Mouse (Mus musculus): ENCODE results near the gene Slc17a2. TPM values are rescaled to one million over a fixed set of nuclear protein-coding genes. Genes with fewer than 3 reads are reported as not detected.

Gene Slc17a2
- total and polyA plus RNA-seq, 2 experiments from 2014 or later: not detected

DNA sequence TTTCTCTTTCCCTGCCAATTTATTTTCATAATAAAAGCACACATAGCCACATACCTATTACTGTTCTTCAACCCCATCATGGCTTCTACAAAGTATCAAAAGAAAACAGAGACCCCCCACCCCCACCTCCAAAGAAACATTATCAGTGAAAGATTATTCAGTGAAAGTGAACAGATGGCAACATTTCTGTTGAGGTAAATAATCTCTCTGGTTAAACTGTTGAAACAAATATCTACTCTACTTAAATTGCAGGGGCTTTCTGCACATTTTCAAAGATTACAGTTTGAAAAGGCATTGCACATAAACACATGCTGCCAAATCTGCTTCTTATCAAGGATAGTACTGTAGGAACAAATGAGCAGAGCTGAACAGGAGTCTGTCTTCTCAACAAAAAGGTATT is 55.0 kb downstream of the Slc17a2 start:
- no peak for ATAC-seq
- Histone ChIP-seq H3K36me3 (ENCODE audit: insufficient read depth) (no peaks in the 10 kb centered on the region), H3K27me3 (ENCODE audit: insufficient read depth, low read length) (no peaks in the 10 kb centered on the region), H3K9ac (no peak overlapping the region), H3K4me1 (ENCODE audit: insufficient read depth) (no peaks in the 10 kb centered on the region), H3K27ac (ENCODE audit: low read depth, low read length) (no peak overlapping the region), H3K9me3 (ENCODE audit: low read length) (no peaks in the 10 kb centered on the region), H3K4me2 (ENCODE audit: low read depth) (no peak overlapping the region), H3K4me3 (ENCODE audit: low read depth, low read length) (no peak overlapping the region)
- TF ChIP-seq CTCF (IDR thresholded peaks at IDR 0.05; ENCODE audit: low read depth): no peak
- no peak for DNase-seq

DNA sequence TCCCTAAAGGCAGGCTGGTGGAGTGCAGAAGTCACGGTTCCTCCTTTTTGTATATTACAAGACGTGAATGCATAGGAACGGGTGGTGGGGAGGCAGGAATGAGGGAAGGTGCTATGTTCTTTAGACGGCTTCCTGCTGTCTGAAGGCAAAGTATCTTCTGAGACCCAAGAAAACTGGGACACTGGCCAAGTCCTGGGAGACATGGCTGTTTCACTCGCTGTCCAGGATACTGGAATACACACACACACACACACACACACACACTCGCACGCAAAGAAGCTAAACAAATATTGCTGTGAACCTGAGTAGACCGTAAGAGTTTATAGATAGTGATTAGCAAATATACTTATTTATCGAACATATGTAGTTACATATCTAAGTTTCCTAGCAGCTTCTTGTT is 57.9 kb downstream of the Slc17a2 start:
- Histone ChIP-seq H3K36me3 (ENCODE audit: insufficient read depth) (no peaks in the 10 kb centered on the region), H3K4me3 (ENCODE audit: low read depth, low read length) (no peak overlapping the region), H3K27me3 (ENCODE audit: insufficient read depth, low read length) (no peaks in the 10 kb centered on the region), H3K9ac (no peak overlapping the region), H3K4me2 (ENCODE audit: low read depth) (no peak overlapping the region), H3K4me1 (ENCODE audit: insufficient read depth) (no peaks in the 10 kb centered on the region), H3K27ac (ENCODE audit: low read depth, low read length) (no peak overlapping the region), H3K9me3 (ENCODE audit: low read length) (no peaks in the 10 kb centered on the region)
- 79% methylated on average over 9 of the region's 9 CpGs for WGBS
- ATAC-seq (no peak), DNase-seq (no peak)
- TF ChIP-seq CTCF (IDR thresholded peaks at IDR 0.05; ENCODE audit: low read depth): no peak

DNA sequence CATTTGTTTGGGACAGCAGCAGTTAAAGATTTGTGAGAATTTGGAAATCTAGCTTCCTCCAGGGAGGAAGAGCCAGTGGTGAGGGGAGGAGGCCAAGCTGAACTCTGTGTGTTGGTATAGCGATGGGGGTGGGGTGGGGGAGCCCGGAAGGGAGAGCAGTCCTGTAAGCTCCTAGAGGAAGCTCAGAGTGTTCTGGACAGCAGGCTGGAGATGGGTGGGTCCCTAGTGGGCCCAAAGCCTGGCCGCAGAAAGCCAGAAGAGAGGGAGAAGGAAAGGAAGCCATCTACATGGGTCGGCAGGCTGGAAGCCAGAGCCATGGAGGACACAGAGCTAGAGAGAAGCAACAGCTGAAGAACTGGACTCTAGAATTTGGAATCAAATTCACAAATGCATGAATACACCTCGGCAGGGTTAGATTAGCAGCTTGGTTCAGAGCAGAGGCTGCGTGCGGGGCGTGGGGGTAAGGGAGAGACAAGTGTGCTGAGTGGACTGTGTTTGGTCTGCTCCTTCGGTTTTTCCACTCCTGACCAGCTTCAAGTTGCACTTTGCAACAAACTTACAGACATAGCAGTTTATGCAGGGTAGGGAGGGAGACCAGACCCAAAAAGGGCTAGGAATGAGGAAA is 59.4 kb downstream of the Slc17a2 start:
- no peaks in the 10 kb centered on the region for H3K36me3 ChIP-seq (ENCODE audit: insufficient read depth)
- WGBS: 84% methylated on average over 9 of the region's 9 CpGs
- no peak for TF ChIP-seq CTCF (IDR thresholded peaks at IDR 0.05; ENCODE audit: low read depth)
- DNase-seq (no peak), ATAC-seq (no peak)
- no peak overlapping the region for H3K4me3 ChIP-seq (ENCODE audit: low read depth, low read length)
- H3K27ac ChIP-seq (ENCODE audit: low read depth, low read length): no peak overlapping the region
- no peaks in the 10 kb centered on the region for H3K9me3 ChIP-seq (ENCODE audit: low read length)
- H3K4me2 ChIP-seq (ENCODE audit: low read depth): no peak overlapping the region
- no peak overlapping the region for H3K9ac ChIP-seq
- H3K4me1 ChIP-seq (ENCODE audit: insufficient read depth): no peaks in the 10 kb centered on the region
- no peaks in the 10 kb centered on the region for H3K27me3 ChIP-seq (ENCODE audit: insufficient read depth, low read length)

DNA sequence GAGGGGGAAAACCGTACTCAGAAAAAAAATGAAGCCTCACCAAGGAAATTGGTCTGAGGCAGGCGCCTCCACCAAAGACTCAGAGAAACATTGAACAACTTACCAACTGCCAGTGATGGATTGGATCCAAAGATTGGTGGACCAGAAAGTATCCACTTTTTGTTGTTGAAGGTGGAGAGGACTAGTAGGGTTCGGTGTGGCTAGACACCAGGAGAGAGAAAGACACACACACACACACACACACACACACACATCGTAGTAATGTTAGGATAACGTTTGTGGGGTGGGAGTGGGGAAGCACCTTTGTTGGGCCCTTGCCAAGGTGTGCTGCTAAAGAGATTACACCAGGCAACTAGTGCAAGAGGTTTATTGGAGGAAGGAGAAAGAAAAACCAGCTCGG is 60.2 kb downstream of the Slc17a2 start:
- DNase-seq (no peak), ATAC-seq (no peak)
- no peaks in the 10 kb centered on the region for H3K36me3 ChIP-seq (ENCODE audit: insufficient read depth)
- no peaks in the 10 kb centered on the region for H3K4me1 ChIP-seq (ENCODE audit: insufficient read depth)
- H3K27me3 ChIP-seq (ENCODE audit: insufficient read depth, low read length): no peaks in the 10 kb centered on the region
- WGBS: 85% methylated on average over 6 of the region's 6 CpGs
- H3K4me3 ChIP-seq (ENCODE audit: low read depth, low read length): no peak overlapping the region
- TF ChIP-seq CTCF (IDR thresholded peaks at IDR 0.05; ENCODE audit: low read depth): no peak
- H3K27ac ChIP-seq (ENCODE audit: low read depth, low read length): no peak overlapping the region
- no peak overlapping the region for H3K4me2 ChIP-seq (ENCODE audit: low read depth)
- no peaks in the 10 kb centered on the region for H3K9me3 ChIP-seq (ENCODE audit: low read length)
- H3K9ac ChIP-seq: no peak overlapping the region

DNA sequence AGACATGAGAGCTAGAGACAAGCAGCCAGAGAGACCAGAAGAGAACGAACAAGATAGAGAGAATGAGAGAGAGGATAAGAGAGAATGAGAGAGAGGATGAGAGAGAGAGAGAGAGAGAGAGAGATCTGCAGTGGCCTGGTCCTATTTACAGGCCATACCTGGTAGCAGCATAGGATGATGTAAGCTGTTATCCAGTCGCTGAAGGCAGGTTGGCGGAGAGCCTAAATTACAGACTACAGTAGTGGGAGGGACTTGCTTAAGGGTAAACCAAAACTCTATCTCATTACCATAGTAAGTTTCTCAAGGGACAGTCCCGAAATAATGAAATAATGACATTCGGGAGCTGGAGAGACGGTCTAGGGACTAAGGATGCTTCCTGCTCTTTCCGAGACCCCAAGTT is 60.6 kb downstream of the Slc17a2 start, which contains the start of gene Slc17a1:
Slc17a1 (plus strand) TSS at position 346 of the 400 bp plus-strand sequence.
- Histone ChIP-seq H3K9me3 (ENCODE audit: low read length) (no peaks in the 10 kb centered on the region), H3K27ac (ENCODE audit: low read depth, low read length) (no peak within 1 kb of the TSS), H3K4me3 (ENCODE audit: low read depth, low read length) (no peak within 1 kb of the TSS), H3K36me3 (ENCODE audit: insufficient read depth) (no peaks in the 10 kb centered on the region), H3K27me3 (ENCODE audit: insufficient read depth, low read length) (no peaks in the 10 kb centered on the region), H3K9ac (no peak within 1 kb of the TSS), H3K4me2 (ENCODE audit: low read depth) (no peak within 1 kb of the TSS), H3K4me1 (ENCODE audit: insufficient read depth) (no peaks in the 10 kb centered on the region)
- no peak for DNase-seq
- no peak for TF ChIP-seq CTCF (IDR thresholded peaks at IDR 0.05; ENCODE audit: low read depth)
- 76% methylated on average over 7 of the region's 7 CpGs for WGBS
- ATAC-seq: no peak

DNA sequence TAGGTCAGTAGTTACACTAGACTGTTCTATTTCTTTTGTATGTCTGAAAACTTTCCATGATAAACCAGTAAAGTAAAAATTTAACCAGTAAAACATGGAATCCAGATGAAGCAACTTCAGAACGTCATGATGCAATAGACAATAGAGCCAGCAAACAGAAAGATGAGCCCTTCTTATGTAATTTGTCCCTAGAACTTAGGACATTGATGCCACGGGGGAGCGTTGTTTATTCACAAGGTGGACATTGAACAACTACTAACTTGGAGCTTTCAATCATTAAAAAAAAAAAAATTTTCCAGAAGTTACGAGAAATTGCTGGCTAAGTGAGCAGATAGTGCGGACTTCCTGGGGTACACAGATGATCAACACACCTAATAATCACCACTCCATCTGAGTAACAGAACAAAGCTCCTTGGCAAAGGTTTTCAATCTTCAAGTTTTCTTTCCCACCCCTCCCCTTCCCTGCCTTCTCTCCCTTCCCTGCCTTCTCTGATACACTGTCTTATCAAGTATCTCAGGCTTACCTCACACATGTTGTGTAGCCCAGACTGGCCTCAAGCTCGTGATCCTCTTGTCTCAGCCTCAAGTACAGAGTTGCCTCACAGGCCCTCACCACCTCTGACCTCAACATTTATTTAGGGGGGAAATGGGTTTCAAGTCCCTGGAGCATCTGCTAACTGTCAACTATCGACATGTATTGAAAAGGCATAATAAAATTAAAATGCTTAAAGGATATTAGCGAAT is 62.2 kb downstream of the Slc17a2 start:
- H3K27ac ChIP-seq (ENCODE audit: low read depth, low read length): no peak overlapping the region
- H3K4me3 ChIP-seq (ENCODE audit: low read depth, low read length): no peak overlapping the region
- no peaks in the 10 kb centered on the region for H3K9me3 ChIP-seq (ENCODE audit: low read length)
- 91% methylated on average over 8 of the region's 8 CpGs for WGBS
- DNase-seq (no peak), ATAC-seq (no peak)
- H3K36me3 ChIP-seq (ENCODE audit: insufficient read depth): no peaks in the 10 kb centered on the region
- no peak overlapping the region for H3K4me2 ChIP-seq (ENCODE audit: low read depth)
- no peak for TF ChIP-seq CTCF (IDR thresholded peaks at IDR 0.05; ENCODE audit: low read depth)
- no peak overlapping the region for H3K9ac ChIP-seq
- H3K27me3 ChIP-seq (ENCODE audit: insufficient read depth, low read length): no peaks in the 10 kb centered on the region
- no peaks in the 10 kb centered on the region for H3K4me1 ChIP-seq (ENCODE audit: insufficient read depth)

DNA sequence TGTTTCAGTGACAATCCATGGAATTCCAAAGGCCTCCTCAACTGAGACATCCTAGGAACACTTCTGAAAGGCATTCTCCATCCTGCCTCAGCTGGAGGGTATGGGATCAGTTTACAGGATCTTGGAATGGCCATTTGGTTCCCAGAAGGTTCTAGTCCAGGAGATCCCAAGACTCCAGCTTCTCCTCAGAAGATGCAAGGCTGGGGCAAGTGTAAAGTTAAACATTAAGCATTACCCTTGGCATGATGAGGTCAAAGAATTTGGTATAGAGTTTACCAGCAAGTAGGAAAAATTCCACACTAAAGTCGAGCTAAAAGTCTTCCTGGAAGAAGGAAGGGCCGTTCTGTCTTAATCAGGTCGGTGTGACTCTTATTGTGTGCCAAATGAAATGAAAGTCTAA is 63.2 kb downstream of the Slc17a2 start:
- H3K27me3 ChIP-seq (ENCODE audit: insufficient read depth, low read length): no peaks in the 10 kb centered on the region
- no peaks in the 10 kb centered on the region for H3K4me1 ChIP-seq (ENCODE audit: insufficient read depth)
- DNase-seq (no peak), ATAC-seq (no peak)
- no peak overlapping the region for H3K4me3 ChIP-seq (ENCODE audit: low read depth, low read length)
- WGBS: 86% methylated on average over 3 of the region's 3 CpGs
- H3K9ac ChIP-seq: no peak overlapping the region
- no peak for TF ChIP-seq CTCF (IDR thresholded peaks at IDR 0.05; ENCODE audit: low read depth)
- no peak overlapping the region for H3K27ac ChIP-seq (ENCODE audit: low read depth, low read length)
- no peaks in the 10 kb centered on the region for H3K9me3 ChIP-seq (ENCODE audit: low read length)
- H3K36me3 ChIP-seq (ENCODE audit: insufficient read depth): no peaks in the 10 kb centered on the region
- no peak overlapping the region for H3K4me2 ChIP-seq (ENCODE audit: low read depth)

Measured in forebrain, postnatal 0 days (tissue).